Mouse (Mus musculus) cerebellum, adult 2 months (tissue): ENCODE data around the gene H2-Ke6.

ENCODE experiments used
- CTCF ChIP-seq: fragments of 200-500 bp; IDR thresholded peaks from 2 replicates; pipeline ENCODE4 v1.5.1; 2011; ENCODE audit warnings: low read depth, mild to moderate bottlenecking, control low read depth, low read length, moderate library complexity, borderline replicate concordance; ENCODE audit not compliant: insufficient read depth
- POLR2A ChIP-seq: fragments of 200-500 bp; IDR thresholded peaks from 2 replicates; pipeline ENCODE4 v1.6.1; 2011; ENCODE audit warnings: low read length, control low read depth, borderline replicate concordance; ENCODE audit not compliant: insufficient read depth

DNA sequence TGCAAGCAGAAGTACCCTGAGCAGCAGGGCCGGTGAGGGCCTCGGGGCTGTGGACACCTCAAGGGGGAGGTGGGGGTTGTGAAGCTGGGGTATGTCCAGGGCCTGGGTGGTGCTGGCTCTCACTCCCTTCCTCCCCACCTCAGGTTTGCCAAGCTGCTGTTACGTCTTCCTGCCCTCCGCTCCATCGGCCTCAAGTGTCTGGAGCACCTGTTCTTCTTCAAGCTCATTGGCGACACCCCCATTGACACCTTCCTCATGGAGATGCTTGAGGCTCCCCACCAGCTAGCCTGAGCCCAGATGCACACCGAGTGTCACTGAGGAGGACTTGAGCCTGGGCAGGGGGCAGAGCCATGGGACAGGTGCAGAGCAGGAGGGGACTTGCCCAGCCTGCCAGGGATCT lies 9.4 kb upstream of the H2-Ke6 start:
- no peak for TF ChIP-seq CTCF
- TF ChIP-seq POLR2A = no peak
